Mouse (Mus musculus) small intestine, adult 2 months (tissue): Measurements from ENCODE around the gene Galk2. TPM values are rescaled to one million over a fixed set of nuclear protein-coding genes. Genes with fewer than 3 reads are reported as not detected.

ENCODE experiments used
- H3K27ac ChIP-seq: fragments of 200-500 bp; 2 replicates; pipeline ENCODE4 v1.5.1; 2012; ENCODE audit warnings: low read depth, low read length, control low read depth, inconsistent platforms; ENCODE audit not compliant: insufficient read depth
- H3K27me3 ChIP-seq: fragments of 200-500 bp; 2 replicates; pipeline ENCODE4 v1.6.1; 2012; ENCODE audit warnings: mild to moderate bottlenecking, moderate library complexity, low read length, inconsistent platforms; ENCODE audit not compliant: control insufficient read depth, insufficient read depth
- H3K36me3 ChIP-seq: fragments of 200-500 bp; 2 replicates; pipeline ENCODE4 v1.6.1; 2012; ENCODE audit warnings: mild to moderate bottlenecking, low read length, control low read depth, inconsistent platforms; ENCODE audit not compliant: control insufficient read depth, insufficient read depth
- H3K4me1 ChIP-seq: fragments of 200-500 bp; 2 replicates; pipeline ENCODE4 v1.6.1; 2012; ENCODE audit warnings: low read length, inconsistent platforms, mixed read lengths; ENCODE audit not compliant: control insufficient read depth, insufficient read depth, insufficient read length
- H3K4me3 ChIP-seq: fragments of 200-500 bp; 2 replicates; pipeline ENCODE4 v1.5.1; 2012; ENCODE audit warnings: low read depth, mild to moderate bottlenecking, control low read depth, inconsistent platforms, low read length, moderate library complexity
- CTCF ChIP-seq: fragments of 200-500 bp; IDR thresholded peaks from 2 replicates; pipeline ENCODE4 v1.5.1; 2012; ENCODE audit warnings: low read depth, mild to moderate bottlenecking, control low read depth, inconsistent platforms, low read length, moderate library complexity, mixed read lengths; ENCODE audit not compliant: insufficient replicate concordance, insufficient read length; ENCODE audit errors: extremely low read depth
- POLR2A ChIP-seq: fragments of 200-500 bp; IDR thresholded peaks from 2 replicates; pipeline ENCODE4 v1.6.1; 2012; ENCODE audit warnings: low read depth, mild to moderate bottlenecking, control low read depth, inconsistent platforms, low read length, moderate library complexity
- WGBS: fragments of 180-500 bp; shearing (Covaris S2); methylation state at CpG from one replicate; pipeline ENCODE4 v1.1.7; 2018; 5-methylcytosine and 5-hydroxymethylcytosine counted together
- polyA plus RNA-seq: library from polyadenylated mRNA; depleted of rRNA; stranded (reverse); fragments of >200 nt; gene quantifications from 2 replicates; pipeline ENCODE4 v1.2.3, GENCODE M21; 2012

Galk2 gene
- polyA plus RNA-seq, 1 experiment: 13.7 TPM

- Histone ChIP-seq H3K4me1 (no peaks in the 10 kb centered on the region), H3K4me3 (no peak overlapping the region), H3K36me3 (no peaks in the 10 kb centered on the region), H3K27ac (no peak overlapping the region), H3K27me3 (no peaks in the 10 kb centered on the region)
- 80% methylated on average over 6 of the region's 6 CpGs for WGBS
- TF ChIP-seq CTCF (no peak), POLR2A (no peak)
Measured at GRCm38 (mm10) chr2:125941111-125941785, 82.3 kb downstream of the Galk2 start.

- no peak for TF ChIP-seq POLR2A
- no peak for TF ChIP-seq CTCF
- Histone ChIP-seq H3K27ac (no peak overlapping the region), H3K36me3 (peaks cover 6% of the 10 kb centered on the region), H3K4me3 (no peak overlapping the region), H3K27me3 (no peaks in the 10 kb centered on the region), H3K4me1 (no peaks in the 10 kb centered on the region)
- WGBS: 73% methylated on average over 1 of the region's 1 CpGs
Measured at GRCm38 (mm10) chr2:125943301-125943700, 84.4 kb downstream of the Galk2 start.

- TF ChIP-seq CTCF (no peak), POLR2A (no peak)
- H3K4me1 ChIP-seq: no peaks in the 10 kb centered on the region
- no peak overlapping the region for H3K4me3 ChIP-seq
- H3K27ac ChIP-seq: no peak overlapping the region
- H3K27me3 ChIP-seq: no peaks in the 10 kb centered on the region
- peaks cover 15% of the 10 kb centered on the region for H3K36me3 ChIP-seq
- 86% methylated on average over 2 of the region's 2 CpGs for WGBS
Measured at GRCm38 (mm10) chr2:125948195-125948594, 89.3 kb downstream of the Galk2 start.

GRCm38 (mm10) chr2:125968811-125969210 lies 109.9 kb downstream of the Galk2 start:
- Histone ChIP-seq H3K27me3 (no peaks in the 10 kb centered on the region), H3K27ac (no peak overlapping the region), H3K36me3 (no peaks in the 10 kb centered on the region), H3K4me3 (no peak overlapping the region), H3K4me1 (no peaks in the 10 kb centered on the region)
- WGBS: 84% methylated on average over 1 of the region's 1 CpGs
- TF ChIP-seq CTCF: no peak
- no peak for TF ChIP-seq POLR2A

- TF ChIP-seq POLR2A (no peak), CTCF (no peak)
- no peaks in the 10 kb centered on the region for H3K27me3 ChIP-seq
- 47% methylated on average over 6 of the region's 6 CpGs for WGBS
- H3K27ac ChIP-seq: no peak overlapping the region
- peaks cover 6% of the 10 kb centered on the region; the same call in 1 of the 2 replicates for H3K36me3 ChIP-seq
- H3K4me3 ChIP-seq: no peak overlapping the region
- no peaks in the 10 kb centered on the region for H3K4me1 ChIP-seq
Measured at GRCm38 (mm10) chr2:125973207-125973606, 114.3 kb downstream of the Galk2 start.

- WGBS: 98% methylated on average over 10 of the region's 10 CpGs
- TF ChIP-seq CTCF (no peak), POLR2A (no peak)
- Histone ChIP-seq H3K36me3 (peaks cover 6% of the 10 kb centered on the region; the same call in 1 of the 2 replicates), H3K27me3 (no peaks in the 10 kb centered on the region), H3K4me3 (no peak overlapping the region), H3K4me1 (no peaks in the 10 kb centered on the region), H3K27ac (no peak overlapping the region)
Measured at GRCm38 (mm10) chr2:125975206-125975605, 116.3 kb downstream of the Galk2 start.

GRCm38 (mm10) chr2:125975808-125976345 lies 117.0 kb downstream of the Galk2 start:
- H3K27me3 ChIP-seq: no peaks in the 10 kb centered on the region
- no peak overlapping the region for H3K4me3 ChIP-seq
- H3K36me3 ChIP-seq: peaks cover 6% of the 10 kb centered on the region; the same call in 1 of the 2 replicates
- TF ChIP-seq POLR2A: no peak
- no peak for TF ChIP-seq CTCF
- WGBS: 49% methylated on average over 5 of the region's 5 CpGs
- H3K27ac ChIP-seq: no peak overlapping the region
- H3K4me1 ChIP-seq: no peaks in the 10 kb centered on the region

GRCm38 (mm10) chr2:126002291-126002690 lies 143.4 kb downstream of the Galk2 start:
- Histone ChIP-seq H3K27ac (no peak overlapping the region), H3K4me3 (no peak overlapping the region), H3K36me3 (no peaks in the 10 kb centered on the region), H3K4me1 (no peaks in the 10 kb centered on the region), H3K27me3 (no peaks in the 10 kb centered on the region)
- WGBS: 56% methylated on average over 5 of the region's 5 CpGs
- no peak for TF ChIP-seq CTCF
- TF ChIP-seq POLR2A: no peak
